Mouse (Mus musculus): ENCODE data around the gene Pfdn6.

DNA sequence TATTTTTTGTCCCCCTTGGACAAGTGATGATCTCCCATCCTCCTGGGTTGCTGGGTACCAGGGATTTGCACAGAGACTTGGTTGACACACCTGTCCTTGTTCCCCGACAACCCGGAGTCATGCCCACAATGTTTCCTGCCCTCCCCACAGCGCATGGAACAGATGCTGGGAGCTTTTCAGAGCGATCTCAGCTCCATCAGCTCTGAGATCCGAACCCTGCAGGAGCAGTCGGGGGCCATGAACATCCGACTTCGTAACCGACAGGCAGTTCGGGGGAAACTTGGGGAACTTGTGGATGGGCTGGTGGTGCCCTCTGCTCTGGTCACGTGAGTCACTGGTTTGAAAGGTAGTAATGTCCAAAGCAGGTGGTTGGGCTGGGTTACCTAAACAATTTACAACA lies 18.3 kb upstream of the Pfdn6 start:
- no peak for TF ChIP-seq CTCF (IDR thresholded peaks at IDR 0.05; ENCODE audit: borderline replicate concordance, control insufficient read depth, extremely low read depth, insufficient read depth, low read length, poor library complexity)
- TF ChIP-seq POLR2A (IDR thresholded peaks at IDR 0.05; ENCODE audit: control insufficient read depth, extremely low read depth, insufficient read depth, low read length, poor library complexity): no peak
